Mouse (Mus musculus): ENCODE measurements around the gene Inca1. TPM values are rescaled to one million over a fixed set of nuclear protein-coding genes. Genes with fewer than 3 reads are reported as not detected.

Inca1 gene
- polyA plus RNA-seq, 1 experiment from 2014 or later, result 2.3 TPM

GRCm38 (mm10) chr11:70674014-70674413 is 25.9 kb downstream of the Inca1 start:
- no peak for TF ChIP-seq CTCF (IDR thresholded peaks at IDR 0.05; ENCODE audit: low read depth)
- H3K4me1 ChIP-seq (replicated peaks; ENCODE audit: insufficient read depth, low read length), result no peaks in the 10 kb centered on the region
- peaks cover 24% of the 10 kb centered on the region for H3K36me3 ChIP-seq (ENCODE audit: insufficient read depth, low read length)
- H3K9me3 ChIP-seq (replicated peaks; ENCODE audit: low read length), result no peaks in the 10 kb centered on the region
- ATAC-seq (replicated peaks; ENCODE audit: low FRiP score, low read depth) (no peak), DNase-seq (ENCODE audit: low spot score) (no peak)
- no peak overlapping the region for H3K4me2 ChIP-seq (ENCODE audit: low read length)
- H3K27me3 ChIP-seq (ENCODE audit: insufficient read depth, low read length), result no peaks in the 10 kb centered on the region
- H3K4me3 ChIP-seq (replicated peaks; ENCODE audit: low read depth, low read length), result no peak overlapping the region
- H3K27ac ChIP-seq, result no peak overlapping the region
- WGBS, result 86% methylated on average over 6 of the region's 6 CpGs
- H3K9ac ChIP-seq (ENCODE audit: low read depth, low read length), result no peak overlapping the region

GRCm38 (mm10) chr11:70671333-70672047 is 28.5 kb downstream of the Inca1 start:
- H3K27me3 ChIP-seq (ENCODE audit: insufficient read depth, low read length), result no peaks in the 10 kb centered on the region
- H3K36me3 ChIP-seq (ENCODE audit: insufficient read depth, low read length), result peaks cover 17% of the 10 kb centered on the region; the same call in 1 of the 2 replicates
- no peak overlapping the region for H3K27ac ChIP-seq
- 85% methylated on average over 16 of the region's 16 CpGs for WGBS
- peaks cover 7% of the 10 kb centered on the region for H3K4me1 ChIP-seq (replicated peaks; ENCODE audit: insufficient read depth, low read length)
- no peak overlapping the region for H3K4me3 ChIP-seq (replicated peaks; ENCODE audit: low read depth, low read length)
- no peak for ATAC-seq (replicated peaks; ENCODE audit: low FRiP score, low read depth)
- H3K9ac ChIP-seq (ENCODE audit: low read depth, low read length), result no peak overlapping the region
- H3K4me2 ChIP-seq (ENCODE audit: low read length), result peak overlapping the region; percentile 96; the same call in 1 of the 2 replicates
- H3K9me3 ChIP-seq (replicated peaks; ENCODE audit: low read length), result no peaks in the 10 kb centered on the region
- no peak for DNase-seq (ENCODE audit: low spot score)
- no peak for TF ChIP-seq CTCF (IDR thresholded peaks at IDR 0.05; ENCODE audit: low read depth)

- peak overlapping the region; percentile 96 for H3K4me2 ChIP-seq (ENCODE audit: low read length)
- H3K4me1 ChIP-seq (replicated peaks; ENCODE audit: insufficient read depth, low read length), result peaks cover 7% of the 10 kb centered on the region
- H3K36me3 ChIP-seq (ENCODE audit: insufficient read depth, low read length), result peaks cover 9% of the 10 kb centered on the region; the same call in 1 of the 2 replicates
- ATAC-seq (replicated peaks; ENCODE audit: low FRiP score, low read depth), result no peak
- H3K9me3 ChIP-seq (replicated peaks; ENCODE audit: low read length), result no peaks in the 10 kb centered on the region
- H3K27ac ChIP-seq, result peak overlapping the region; percentile 98
- no peaks in the 10 kb centered on the region for H3K27me3 ChIP-seq (ENCODE audit: insufficient read depth, low read length)
- WGBS, result 38% methylated on average over 14 of the region's 14 CpGs
- peak overlapping the region; percentile 63 for H3K4me3 ChIP-seq (replicated peaks; ENCODE audit: low read depth, low read length)
- TF ChIP-seq CTCF (IDR thresholded peaks at IDR 0.05; ENCODE audit: low read depth), result no peak
- no peak for DNase-seq (ENCODE audit: low spot score)
- peak overlapping the region; percentile 73 for H3K9ac ChIP-seq (ENCODE audit: low read depth, low read length)
Observed at GRCm38 (mm10) chr11:70670483-70670882, 29.5 kb downstream of the Inca1 start.

DNA sequence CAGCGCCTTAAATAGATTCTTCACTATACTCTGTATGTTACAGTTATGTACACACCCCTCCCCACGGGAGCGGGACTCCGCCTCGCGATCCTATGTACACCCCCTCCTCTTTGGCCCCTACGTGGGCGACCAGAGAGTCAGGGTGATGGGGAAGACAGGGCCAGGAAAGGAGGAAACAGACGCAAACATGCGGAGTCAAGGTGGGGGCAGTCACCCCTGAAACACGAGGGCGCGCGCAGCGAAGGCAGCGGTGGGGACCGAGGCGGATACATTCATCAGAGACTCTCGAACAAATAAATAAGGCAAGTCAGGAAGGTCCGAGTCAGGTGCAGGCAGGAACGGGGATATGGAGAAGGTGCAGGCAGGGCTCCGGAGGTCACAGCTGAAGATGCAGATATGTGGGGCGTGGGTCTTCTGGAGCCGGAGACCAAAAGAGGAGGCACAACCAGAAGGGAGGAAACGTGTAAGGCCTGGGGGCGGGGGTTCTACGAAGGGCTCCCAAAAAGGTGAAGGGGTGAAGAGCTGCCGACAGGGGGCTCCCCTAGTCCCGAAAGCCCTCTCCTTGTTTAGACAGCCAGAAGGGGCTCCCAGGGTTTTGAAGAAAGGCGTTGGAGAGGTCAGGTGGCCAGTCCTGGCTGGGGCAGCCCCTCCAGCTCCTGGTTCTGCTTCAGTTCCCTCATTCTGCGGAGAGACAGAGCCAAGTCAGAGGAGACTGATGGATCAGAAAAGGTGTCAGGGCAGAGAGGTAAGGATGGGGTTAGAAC is 30.2 kb downstream of the Inca1 start:
- H3K4me3 ChIP-seq (replicated peaks; ENCODE audit: low read depth, low read length), result peak overlapping the region; percentile 63
- DNase-seq (ENCODE audit: low spot score) (peak; percentile 91), ATAC-seq (replicated peaks; ENCODE audit: low FRiP score, low read depth) (peak; percentile 4; the same call in 1 of the 2 replicates)
- peaks cover 16% of the 10 kb centered on the region for H3K36me3 ChIP-seq (ENCODE audit: insufficient read depth, low read length)
- WGBS, result under 1% methylated on average over 31 of the region's 31 CpGs
- H3K27me3 ChIP-seq (ENCODE audit: insufficient read depth, low read length), result no peaks in the 10 kb centered on the region
- peak; percentile 64 for TF ChIP-seq CTCF (IDR thresholded peaks at IDR 0.05; ENCODE audit: low read depth)
- peaks cover 7% of the 10 kb centered on the region for H3K4me1 ChIP-seq (replicated peaks; ENCODE audit: insufficient read depth, low read length)
- H3K9me3 ChIP-seq (replicated peaks; ENCODE audit: low read length), result no peaks in the 10 kb centered on the region
- peak overlapping the region; percentile 73 for H3K9ac ChIP-seq (ENCODE audit: low read depth, low read length)
- H3K27ac ChIP-seq, result peak overlapping the region; percentile 98
- peak overlapping the region; percentile 96 for H3K4me2 ChIP-seq (ENCODE audit: low read length)

DNA sequence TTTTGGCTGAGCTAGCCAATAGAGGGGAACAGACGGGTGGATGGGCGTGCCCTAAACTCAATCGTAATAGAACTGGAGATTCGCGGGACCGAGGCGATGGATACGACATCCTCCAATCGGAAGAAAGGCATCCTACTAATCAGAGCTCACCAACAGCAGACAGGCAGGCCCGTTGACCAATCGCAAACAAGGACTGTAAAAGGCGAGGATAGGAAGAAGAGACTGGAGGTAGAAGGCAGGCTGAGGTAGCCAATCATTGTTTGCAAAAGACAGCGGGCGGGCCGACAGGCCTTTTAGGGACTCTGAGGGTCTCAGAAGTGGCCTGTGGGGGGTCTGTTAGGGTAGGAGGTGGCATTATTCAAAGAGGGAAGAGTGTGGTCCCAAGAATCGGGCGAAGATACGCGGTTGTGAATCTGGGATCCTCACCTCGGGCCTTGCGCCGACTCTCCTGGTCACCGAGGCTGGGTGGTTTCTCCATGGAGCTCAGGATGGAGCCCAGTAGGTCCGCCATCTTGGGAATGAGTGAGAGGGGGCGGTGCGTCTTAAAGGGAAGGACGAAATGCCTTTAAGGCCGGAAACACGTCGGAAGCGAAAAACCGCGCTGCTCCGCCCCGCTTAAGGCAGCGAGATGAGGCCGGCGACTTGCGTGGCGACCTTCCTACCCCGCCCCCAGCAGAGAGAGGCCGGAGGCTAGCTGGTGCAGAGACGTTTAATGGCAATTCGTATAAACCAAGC is 31.0 kb downstream of the Inca1 start, which contains the start of gene Spag7:
Gene Spag7, minus strand, starts transcription at position 646 of the 735 bp plus-strand sequence.
- Histone ChIP-seq H3K36me3 (ENCODE audit: insufficient read depth, low read length) (peaks cover 22% of the 10 kb centered on the region), H3K9ac (ENCODE audit: low read depth, low read length) (peak within 1 kb of the TSS; percentile 73), H3K4me1 (replicated peaks; ENCODE audit: insufficient read depth, low read length) (peaks cover 7% of the 10 kb centered on the region), H3K9me3 (replicated peaks; ENCODE audit: low read length) (no peaks in the 10 kb centered on the region), H3K4me2 (ENCODE audit: low read length) (peak within 1 kb of the TSS; percentile 96), H3K4me3 (replicated peaks; ENCODE audit: low read depth, low read length) (peak within 1 kb of the TSS; percentile 63), H3K27me3 (ENCODE audit: insufficient read depth, low read length) (no peaks in the 10 kb centered on the region), H3K27ac (peak within 1 kb of the TSS; percentile 98)
- under 1% methylated on average over 44 of the region's 44 CpGs for WGBS
- DNase-seq (ENCODE audit: low spot score) (peak; percentile 100), ATAC-seq (replicated peaks; ENCODE audit: low FRiP score, low read depth) (peak; percentile 94)
- no peak for TF ChIP-seq CTCF (IDR thresholded peaks at IDR 0.05; ENCODE audit: low read depth)

DNA sequence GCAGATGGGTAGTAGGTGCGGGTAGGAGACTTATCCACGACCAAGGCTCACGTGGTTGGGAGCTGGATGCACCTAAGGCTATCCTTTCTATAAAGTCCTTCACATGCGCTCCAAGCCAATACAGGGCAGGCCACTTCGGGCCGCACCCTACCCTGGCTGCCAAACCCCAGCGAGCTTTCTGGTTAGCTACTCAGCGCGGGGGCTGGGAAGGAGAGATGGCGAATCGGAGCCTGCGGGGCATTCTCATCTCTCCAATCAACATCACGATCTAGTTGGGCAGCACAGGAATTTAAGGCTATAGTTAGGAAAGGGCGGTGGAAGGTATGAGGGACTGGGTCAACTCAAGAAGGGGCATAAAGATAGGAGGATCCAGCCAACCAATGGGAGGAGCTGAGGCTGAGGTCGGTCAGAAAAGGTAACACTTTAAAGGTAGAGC is 31.6 kb downstream of the Inca1 start:
- no peak for DNase-seq (ENCODE audit: low spot score)
- WGBS, result under 1% methylated on average over 15 of the region's 15 CpGs
- Histone ChIP-seq H3K4me3 (replicated peaks; ENCODE audit: low read depth, low read length) (peak overlapping the region; percentile 63), H3K9me3 (replicated peaks; ENCODE audit: low read length) (no peaks in the 10 kb centered on the region), H3K36me3 (ENCODE audit: insufficient read depth, low read length) (peaks cover 24% of the 10 kb centered on the region), H3K27ac (peak overlapping the region; percentile 75), H3K27me3 (ENCODE audit: insufficient read depth, low read length) (no peaks in the 10 kb centered on the region), H3K4me2 (ENCODE audit: low read length) (peak overlapping the region; percentile 96), H3K9ac (ENCODE audit: low read depth, low read length) (peak overlapping the region; percentile 60), H3K4me1 (replicated peaks; ENCODE audit: insufficient read depth, low read length) (peaks cover 7% of the 10 kb centered on the region)
- ATAC-seq (replicated peaks; ENCODE audit: low FRiP score, low read depth), result no peak
- no peak for TF ChIP-seq CTCF (IDR thresholded peaks at IDR 0.05; ENCODE audit: low read depth)

All from kidney, postnatal 0 days (tissue).